Mouse (Mus musculus): ENCODE measurements around the gene Scd2. TPM values are rescaled to one million over a fixed set of nuclear protein-coding genes. Genes with fewer than 3 reads are reported as not detected.

The Scd2 gene
- polyA plus RNA-seq, 1 experiment from 2014 or later: 251 TPM

DNA sequence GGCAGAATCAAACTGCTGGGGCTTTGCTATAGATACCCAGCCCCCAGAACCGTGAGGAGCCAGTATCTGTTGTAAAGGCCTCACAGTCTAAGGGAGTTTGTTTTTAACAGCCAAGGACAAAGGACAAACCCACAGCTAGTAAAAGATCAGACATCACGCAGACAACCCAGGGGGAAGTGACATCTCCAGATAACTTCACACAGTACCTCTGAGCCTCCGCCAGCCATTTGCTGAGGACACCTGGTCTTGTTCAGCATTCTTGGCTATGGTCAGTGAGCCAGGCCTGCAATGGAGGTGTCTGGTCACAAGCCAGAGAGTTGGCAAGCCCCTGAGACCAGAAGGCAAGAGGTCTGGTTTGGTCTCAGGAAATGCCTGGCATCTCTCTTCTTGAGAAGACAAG is 991 bp upstream of the Scd2 start:
- ATAC-seq (replicated peaks): no peak
- no peaks in the 10 kb centered on the region; the same call in 1 of the 2 replicates for H3K36me3 ChIP-seq (replicated peaks)
- peak overlapping the region; percentile 89 for H3K4me2 ChIP-seq
- H3K27me3 ChIP-seq (replicated peaks): no peaks in the 10 kb centered on the region
- H3K9ac ChIP-seq: no peak overlapping the region
- WGBS: 60% methylated on average over 3 of the region's 3 CpGs
- peaks cover 42% of the 10 kb centered on the region for H3K4me1 ChIP-seq
- peak overlapping the region; percentile 97 for H3K27ac ChIP-seq
- H3K4me3 ChIP-seq: peak overlapping the region; percentile 89
- H3K9me3 ChIP-seq: no peaks in the 10 kb centered on the region

DNA sequence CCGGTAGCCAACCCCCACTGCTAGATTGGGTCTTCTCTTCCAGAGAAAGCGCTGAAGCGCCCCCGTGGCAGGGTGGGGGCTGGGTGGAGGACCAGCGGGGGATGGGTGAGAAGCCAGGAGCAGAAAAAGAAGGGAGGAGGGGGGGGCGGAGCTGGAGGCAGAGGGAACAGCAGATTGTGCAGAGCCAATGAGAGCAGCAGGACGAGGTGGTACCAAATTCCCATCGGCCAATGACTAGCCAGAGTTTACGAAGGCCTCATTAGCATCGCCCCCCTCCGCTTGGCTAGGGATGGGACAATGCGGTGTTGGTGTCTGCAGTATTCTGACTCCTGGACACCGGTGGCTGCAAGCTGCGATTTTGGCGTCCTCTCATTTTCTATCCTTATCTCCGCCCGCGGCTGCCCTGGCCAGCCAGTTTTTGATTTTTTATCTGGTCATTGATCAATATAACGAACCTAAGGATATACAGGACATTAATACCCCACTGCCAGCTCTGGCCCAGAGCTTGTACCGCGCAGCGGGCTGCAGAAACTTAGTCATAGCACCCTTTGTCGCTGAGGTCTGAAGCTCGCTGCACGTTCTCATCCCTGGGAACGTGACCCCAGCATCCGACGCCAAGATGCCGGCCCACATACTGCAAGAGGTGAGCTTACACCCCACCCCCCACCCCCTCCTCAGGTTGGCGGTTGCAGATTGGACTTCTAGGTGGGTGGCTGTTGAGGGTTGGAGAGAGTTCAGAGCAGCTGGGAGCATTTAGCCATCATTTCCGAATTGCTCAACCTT is 486 bp downstream of the Scd2 start:
- no peaks in the 10 kb centered on the region for H3K27me3 ChIP-seq (replicated peaks)
- peak overlapping the region; percentile 97 for H3K27ac ChIP-seq
- H3K4me2 ChIP-seq: peak overlapping the region; percentile 89
- under 1% methylated on average over 31 of the region's 31 CpGs for WGBS
- H3K4me3 ChIP-seq: peak overlapping the region; percentile 89
- peak; percentile 98 for ATAC-seq (replicated peaks)
- no peaks in the 10 kb centered on the region for H3K9me3 ChIP-seq
- no peaks in the 10 kb centered on the region; the same call in 1 of the 2 replicates for H3K36me3 ChIP-seq (replicated peaks)
- peaks cover 57% of the 10 kb centered on the region for H3K4me1 ChIP-seq
- H3K9ac ChIP-seq: peak overlapping the region; percentile 96

DNA sequence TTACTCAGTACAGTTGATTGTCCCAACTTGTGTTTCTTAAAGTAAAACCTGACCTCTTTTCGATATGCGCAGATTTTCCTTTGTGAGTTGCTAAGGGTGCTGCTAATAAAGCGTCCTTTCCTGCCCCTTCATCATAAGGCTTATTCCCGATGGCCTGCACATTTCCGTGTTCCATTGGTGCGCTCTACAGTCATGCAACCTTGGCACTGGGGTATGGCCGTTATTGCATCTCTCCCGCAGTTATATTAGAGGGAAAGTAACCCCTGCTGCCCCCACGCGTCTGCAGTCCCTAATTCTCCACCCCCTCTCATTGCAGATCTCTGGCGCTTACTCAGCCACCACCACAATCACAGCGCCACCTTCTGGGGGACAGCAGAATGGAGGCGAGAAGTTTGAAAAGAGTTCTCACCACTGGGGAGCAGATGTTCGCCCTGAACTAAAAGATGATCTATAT is 1.1 kb downstream of the Scd2 start:
- ATAC-seq (replicated peaks): peak; percentile 71
- H3K9ac ChIP-seq: peak overlapping the region; percentile 96
- no peaks in the 10 kb centered on the region; the same call in 1 of the 2 replicates for H3K36me3 ChIP-seq (replicated peaks)
- H3K9me3 ChIP-seq: no peaks in the 10 kb centered on the region
- peak overlapping the region; percentile 89 for H3K4me3 ChIP-seq
- no peaks in the 10 kb centered on the region for H3K27me3 ChIP-seq (replicated peaks)
- peak overlapping the region; percentile 89 for H3K4me2 ChIP-seq
- H3K27ac ChIP-seq: peak overlapping the region; percentile 97
- 0% methylated on average over 14 of the region's 14 CpGs for WGBS
- H3K4me1 ChIP-seq: peaks cover 63% of the 10 kb centered on the region

DNA sequence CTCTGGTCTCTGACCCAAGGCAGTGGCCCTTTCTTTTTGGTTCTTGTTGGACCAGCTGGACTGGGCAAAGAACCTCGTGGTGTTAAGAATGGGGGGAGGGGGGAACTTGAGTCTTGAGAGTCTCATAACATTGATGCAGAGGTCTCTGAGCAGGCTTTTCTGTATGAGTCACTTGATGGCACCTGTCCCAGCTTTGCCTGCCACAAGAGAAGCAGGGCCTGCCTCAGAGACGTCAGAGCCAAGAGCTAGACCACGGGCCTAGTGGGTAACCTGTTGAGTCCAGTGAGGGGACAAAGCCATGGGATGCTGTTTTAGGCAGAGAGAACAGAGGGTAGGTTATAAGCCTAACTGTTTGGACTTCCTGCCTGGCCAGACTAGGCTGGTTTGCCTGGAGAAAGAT is 1.8 kb downstream of the Scd2 start:
- Histone ChIP-seq H3K9ac (peak overlapping the region; percentile 58), H3K27ac (peak overlapping the region; percentile 55), H3K27me3 (replicated peaks) (no peaks in the 10 kb centered on the region), H3K4me3 (peak overlapping the region; percentile 89), H3K4me2 (peak overlapping the region; percentile 89), H3K4me1 (peaks cover 70% of the 10 kb centered on the region), H3K36me3 (replicated peaks) (peaks cover 4% of the 10 kb centered on the region; the same call in 1 of the 2 replicates), H3K9me3 (no peaks in the 10 kb centered on the region)
- ATAC-seq (replicated peaks): no peak
- WGBS: 11% methylated on average over 3 of the region's 3 CpGs

DNA sequence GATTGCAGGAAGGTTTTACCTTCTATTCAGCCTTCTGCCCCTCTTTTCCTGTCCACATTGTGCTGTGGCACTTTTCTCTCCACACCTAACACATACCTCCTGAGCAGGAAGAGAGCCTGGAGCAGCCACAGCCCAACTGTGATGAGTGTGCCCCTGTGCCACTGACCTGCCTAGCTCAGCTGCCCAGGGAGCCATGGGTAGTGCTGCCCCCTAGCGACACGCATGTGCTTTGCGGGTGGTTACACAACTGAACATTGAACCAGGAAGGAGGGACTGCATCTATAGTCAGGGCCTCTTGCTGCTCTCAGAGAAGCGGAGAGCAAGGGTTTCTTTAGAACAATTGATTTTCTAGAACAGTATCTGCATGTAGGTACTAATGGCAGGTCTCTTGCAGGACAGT is 2.3 kb downstream of the Scd2 start:
- WGBS: 4% methylated on average over 4 of the region's 4 CpGs
- Histone ChIP-seq H3K9ac (peak overlapping the region; percentile 58), H3K27me3 (replicated peaks) (no peaks in the 10 kb centered on the region), H3K4me2 (peak overlapping the region; percentile 89), H3K9me3 (no peaks in the 10 kb centered on the region), H3K36me3 (replicated peaks) (peaks cover 9% of the 10 kb centered on the region), H3K4me1 (peaks cover 75% of the 10 kb centered on the region), H3K4me3 (peak overlapping the region; percentile 89), H3K27ac (peak overlapping the region; percentile 55; the same call in 1 of the 2 replicates)
- ATAC-seq (replicated peaks): no peak

DNA sequence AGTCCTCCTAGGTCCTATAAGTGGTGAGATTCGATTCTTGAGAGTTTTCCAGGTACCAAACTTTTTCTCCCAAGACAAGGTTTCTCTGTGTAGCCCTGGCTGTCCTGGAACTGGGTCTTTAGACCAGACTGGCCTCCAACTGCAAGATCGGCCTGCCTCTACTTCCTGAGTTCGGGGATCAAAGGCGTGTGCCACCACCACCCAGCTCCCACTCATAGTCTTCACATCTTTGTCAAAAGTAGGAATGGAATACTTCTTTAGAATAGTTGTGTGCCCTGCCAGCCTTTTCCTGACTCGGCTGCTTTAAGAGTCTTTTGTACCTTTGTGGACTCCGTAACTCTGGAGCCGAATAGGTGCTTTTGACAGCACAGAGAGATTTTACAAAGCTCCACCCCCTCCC is 2.7 kb downstream of the Scd2 start:
- ATAC-seq (replicated peaks): no peak
- Histone ChIP-seq H3K27me3 (replicated peaks) (no peaks in the 10 kb centered on the region), H3K27ac (no peak overlapping the region), H3K4me2 (peak overlapping the region; percentile 89), H3K4me3 (peak overlapping the region; percentile 89), H3K9me3 (no peaks in the 10 kb centered on the region), H3K9ac (peak overlapping the region; percentile 58), H3K4me1 (peaks cover 79% of the 10 kb centered on the region), H3K36me3 (replicated peaks) (peaks cover 13% of the 10 kb centered on the region)
- 20% methylated on average over 7 of the region's 7 CpGs for WGBS

DNA sequence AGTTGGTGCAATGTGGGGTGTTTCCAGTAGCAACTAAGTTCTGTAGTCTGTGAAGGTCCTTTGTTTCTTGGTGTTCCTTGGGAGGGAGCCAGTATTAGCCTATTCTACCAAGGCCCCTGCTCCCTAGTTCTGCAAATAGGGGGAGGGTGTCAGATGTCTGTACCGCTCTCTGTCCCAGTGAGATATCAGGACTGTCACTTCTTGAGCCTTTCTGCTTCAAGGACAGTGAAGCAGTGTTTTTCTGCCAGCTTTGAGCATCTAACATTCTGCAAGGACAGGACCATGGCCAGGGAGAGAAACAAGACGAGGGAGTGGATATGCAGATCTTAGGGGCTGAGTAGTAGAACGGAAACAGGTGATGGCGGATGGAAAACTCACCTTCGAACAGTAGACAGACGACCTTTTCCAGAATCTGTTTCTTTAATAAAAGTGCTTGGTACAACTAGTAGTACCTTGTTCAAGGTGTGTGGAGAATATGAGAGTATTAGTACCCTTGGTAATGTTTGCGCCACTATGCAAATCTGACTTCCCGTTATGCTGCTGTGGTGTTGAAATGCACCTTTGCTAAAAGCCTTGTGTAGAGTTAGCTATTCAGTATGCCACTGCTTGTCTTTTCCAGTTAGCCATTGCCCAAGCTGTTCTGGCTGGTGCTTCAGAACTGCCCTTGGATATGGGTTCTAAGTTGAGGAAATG is 3.7 kb downstream of the Scd2 start:
- Histone ChIP-seq H3K27me3 (replicated peaks) (no peaks in the 10 kb centered on the region), H3K36me3 (replicated peaks) (peaks cover 19% of the 10 kb centered on the region), H3K4me3 (peak overlapping the region; percentile 89), H3K9ac (peak overlapping the region; percentile 58), H3K27ac (no peak overlapping the region; the same call in 1 of the 2 replicates), H3K4me1 (peaks cover 80% of the 10 kb centered on the region), H3K9me3 (no peaks in the 10 kb centered on the region), H3K4me2 (peak overlapping the region; percentile 89)
- no peak for ATAC-seq (replicated peaks)
- WGBS: 44% methylated on average over 8 of the region's 8 CpGs

DNA sequence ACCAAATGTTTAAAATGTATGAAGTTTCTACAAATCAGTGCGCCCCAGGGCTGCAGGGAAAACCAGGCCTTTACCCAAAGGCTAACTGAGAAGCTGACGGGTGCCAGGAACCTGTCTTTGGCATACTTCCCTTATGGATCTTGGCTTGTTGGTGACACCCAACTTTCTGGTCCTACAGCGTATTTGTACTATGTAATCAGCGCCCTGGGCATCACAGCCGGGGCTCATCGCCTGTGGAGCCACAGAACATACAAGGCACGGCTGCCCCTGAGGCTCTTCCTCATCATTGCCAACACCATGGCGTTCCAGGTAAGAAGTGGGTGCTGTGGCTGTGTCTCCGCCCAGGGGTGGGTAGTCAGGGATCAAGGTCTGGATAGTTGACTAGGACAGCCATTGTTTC is 4.4 kb downstream of the Scd2 start:
- 70% methylated on average over 9 of the region's 9 CpGs for WGBS
- H3K27ac ChIP-seq: no peak overlapping the region
- H3K9ac ChIP-seq: peak overlapping the region; percentile 58; the same call in 1 of the 2 replicates

DNA sequence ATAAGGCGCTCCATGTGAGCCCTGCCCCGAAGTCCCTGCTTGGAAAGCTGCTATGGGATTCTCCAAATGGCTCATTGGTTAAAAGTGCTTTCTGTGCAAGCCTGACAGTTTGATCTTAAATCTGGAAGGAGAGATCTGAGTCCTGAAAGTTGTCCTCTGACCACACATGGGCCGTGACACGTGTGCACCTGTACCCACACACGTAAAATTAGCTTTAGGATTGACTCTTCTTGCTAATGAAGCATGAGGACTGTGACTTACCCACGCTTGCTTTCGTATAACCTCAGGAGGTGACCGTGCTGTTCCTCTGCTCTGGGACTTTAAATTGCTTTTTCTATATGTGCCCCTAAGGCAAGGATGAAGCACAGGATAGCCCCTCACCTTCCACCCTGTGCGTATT is 5.6 kb downstream of the Scd2 start:
- 81% methylated on average over 9 of the region's 9 CpGs for WGBS
- no peak overlapping the region for H3K27ac ChIP-seq
- no peak overlapping the region for H3K9ac ChIP-seq
- H3K4me3 ChIP-seq: peak overlapping the region; percentile 89
- H3K4me1 ChIP-seq: peaks cover 81% of the 10 kb centered on the region
- H3K27me3 ChIP-seq (replicated peaks): no peaks in the 10 kb centered on the region
- no peak for ATAC-seq (replicated peaks)
- peak overlapping the region; percentile 89 for H3K4me2 ChIP-seq
- H3K36me3 ChIP-seq (replicated peaks): peaks cover 36% of the 10 kb centered on the region
- no peaks in the 10 kb centered on the region for H3K9me3 ChIP-seq

More for the DNA sequence above, 4.4 kb downstream of the Scd2 start:
- no peaks in the 10 kb centered on the region for H3K9me3 ChIP-seq
- peak overlapping the region; percentile 89 for H3K4me2 ChIP-seq
- H3K4me3 ChIP-seq: peak overlapping the region; percentile 89
- H3K27me3 ChIP-seq (replicated peaks): no peaks in the 10 kb centered on the region
- peaks cover 80% of the 10 kb centered on the region for H3K4me1 ChIP-seq
- ATAC-seq (replicated peaks): no peak
- peaks cover 25% of the 10 kb centered on the region for H3K36me3 ChIP-seq (replicated peaks)

DNA sequence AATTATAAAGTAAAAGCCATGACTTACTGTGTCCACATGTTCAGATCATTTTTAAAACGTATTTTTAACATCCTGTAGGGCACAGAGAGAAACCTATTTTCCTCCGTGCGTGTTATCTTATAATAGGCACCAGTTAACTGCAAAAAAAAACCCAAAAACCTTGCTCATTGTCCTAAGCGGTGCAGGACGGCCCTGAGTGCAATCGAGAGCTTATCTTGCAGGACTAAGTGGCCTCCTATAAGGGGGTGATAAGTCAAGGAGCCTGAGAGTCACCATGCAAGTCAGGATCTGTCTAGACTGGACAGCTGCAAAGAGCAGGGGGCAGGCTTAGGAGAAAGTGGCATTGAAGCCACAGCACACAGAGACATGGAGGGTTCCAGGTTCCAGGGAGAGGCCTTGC is 6.4 kb downstream of the Scd2 start:
- no peak overlapping the region for H3K4me3 ChIP-seq

DNA sequence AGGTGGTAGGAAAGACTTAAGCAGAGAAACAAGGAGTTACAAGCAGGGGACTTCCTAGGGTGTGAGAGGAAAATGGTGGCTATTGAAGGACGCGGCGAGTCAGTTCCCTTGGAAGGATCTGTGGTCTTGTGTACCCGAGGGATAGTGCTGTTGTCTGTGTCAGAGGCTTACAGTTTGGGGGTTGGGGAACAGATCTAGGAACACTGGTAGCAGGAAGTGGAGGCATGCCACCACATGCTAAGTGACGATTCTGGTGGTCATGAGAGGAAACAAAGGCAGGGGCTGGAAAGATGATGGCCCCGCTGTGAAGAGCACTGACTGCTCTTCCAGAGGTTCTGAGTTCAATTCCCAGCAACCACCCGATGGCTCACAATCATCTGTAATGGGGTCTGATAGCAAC is 7.0 kb downstream of the Scd2 start:
- Histone ChIP-seq H3K27ac (no peak overlapping the region), H3K36me3 (replicated peaks) (peaks cover 49% of the 10 kb centered on the region), H3K27me3 (replicated peaks) (no peaks in the 10 kb centered on the region), H3K4me2 (peak overlapping the region; percentile 89; the same call in 1 of the 2 replicates), H3K9ac (no peak overlapping the region), H3K4me3 (no peak overlapping the region), H3K4me1 (peaks cover 89% of the 10 kb centered on the region), H3K9me3 (no peaks in the 10 kb centered on the region)
- WGBS: 75% methylated on average over 7 of the region's 7 CpGs
- no peak for ATAC-seq (replicated peaks)

More for the DNA sequence above, 6.4 kb downstream of the Scd2 start:
- no peaks in the 10 kb centered on the region for H3K27me3 ChIP-seq (replicated peaks)
- no peak for ATAC-seq (replicated peaks)
- peaks cover 87% of the 10 kb centered on the region for H3K4me1 ChIP-seq
- H3K4me2 ChIP-seq: peak overlapping the region; percentile 89
- no peak overlapping the region for H3K27ac ChIP-seq
- 73% methylated on average over 6 of the region's 6 CpGs for WGBS
- H3K36me3 ChIP-seq (replicated peaks): peaks cover 43% of the 10 kb centered on the region
- H3K9ac ChIP-seq: no peak overlapping the region
- H3K9me3 ChIP-seq: no peaks in the 10 kb centered on the region

DNA sequence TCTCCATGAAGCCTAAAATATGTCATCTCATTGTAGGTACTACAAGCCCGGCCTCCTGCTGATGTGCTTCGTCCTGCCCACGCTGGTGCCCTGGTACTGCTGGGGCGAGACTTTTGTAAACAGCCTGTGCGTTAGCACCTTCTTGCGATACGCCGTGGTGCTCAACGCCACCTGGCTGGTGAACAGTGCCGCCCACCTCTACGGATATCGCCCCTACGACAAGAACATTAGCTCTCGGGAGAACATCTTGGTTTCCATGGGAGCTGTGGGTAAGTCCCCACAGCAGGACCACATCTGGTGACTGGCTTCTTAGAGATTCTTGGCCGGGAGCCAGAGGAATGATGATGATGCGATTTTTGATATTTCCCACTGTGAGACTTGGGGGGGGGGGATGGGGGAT is 7.7 kb downstream of the Scd2 start:
- no peak for ATAC-seq (replicated peaks)
- H3K9ac ChIP-seq: no peak overlapping the region
- H3K4me2 ChIP-seq: 0 out of 2 replicates have a peak overlapping the region, but pooled peaks have one; percentile 2
- no peaks in the 10 kb centered on the region for H3K27me3 ChIP-seq (replicated peaks)
- no peaks in the 10 kb centered on the region for H3K9me3 ChIP-seq
- peaks cover 56% of the 10 kb centered on the region for H3K36me3 ChIP-seq (replicated peaks)
- WGBS: 75% methylated on average over 16 of the region's 16 CpGs
- H3K4me3 ChIP-seq: no peak overlapping the region
- H3K27ac ChIP-seq: no peak overlapping the region
- peaks cover 91% of the 10 kb centered on the region for H3K4me1 ChIP-seq

Measured in midbrain, embryonic 15.5 days (tissue).